In genomic region chr3:55545296-55545695, GRCm38 (mm10) we compare ENCODE assay signal across 8 mouse cellular contexts.
"Had no signal": no experiment of that assay in that cellular context is flagged by ENCODE, and none has a peak within 500 bp of the region (broad histone marks: within the 10 kb centered on the region; RNA-seq: fewer than 3 reads in every experiment).

No protein-coding gene starts in this region.

- H3K27me3 ChIP-seq: midbrain, embryonic 13.5 days had no signal

- DNase-seq: kidney, adult 8-10 months; kidney, postnatal 36 days; lung, adult 18-20 months; right cerebral cortex, postnatal 14 days; thymus, postnatal 4 days had no signal

- H3K9ac ChIP-seq: liver, embryonic 14.5 days; midbrain, embryonic 13.5 days had no signal

- H3K27ac ChIP-seq: liver, embryonic 14.5 days; midbrain, embryonic 13.5 days; stomach, postnatal 0 days had no signal

- H3K9me3 ChIP-seq: midbrain, embryonic 13.5 days had no signal

- H3K4me3 ChIP-seq: midbrain, embryonic 13.5 days had no signal

- H3K4me2 ChIP-seq: midbrain, embryonic 13.5 days had no signal

- ATAC-seq: midbrain, embryonic 13.5 days had no signal

- H3K36me3 ChIP-seq: midbrain, embryonic 13.5 days had no signal
